Mouse (Mus musculus) layer of hippocampus, adult 9-10 months (tissue): ENCODE measurements at regions not wholly inside any gene's neighbourhood (a gene's known extent, or its start where the extent isn't known, plus 50 kb on each side); places are given as distances from the start of the nearest gene placed in this dataset.

Experiments
- DNase-seq: peaks from one replicate; pipeline ENCODE4 v3.0.0; 2022; ENCODE audit warnings: low spot score

- no peak for DNase-seq
These were observed 292.4 kb downstream of the Cd47 start for GRCm38 (mm10) chr16:50092780-50093179.

- DNase-seq, result no peak
These were observed 295.7 kb downstream of the Cd47 start for GRCm38 (mm10) chr16:50095858-50096551.

- no peak for DNase-seq
These were observed 296.2 kb downstream of the Cd47 start for GRCm38 (mm10) chr16:50096563-50096962.

GRCm38 (mm10) chr16:50103340-50103739 lies 303.0 kb downstream of the Cd47 start:
- no peak for DNase-seq

- no peak for DNase-seq
These were observed 314.0 kb downstream of the Bbx start for GRCm38 (mm10) chr16:50118150-50118549.

- no peak for DNase-seq
These were observed 309.7 kb downstream of the Bbx start for GRCm38 (mm10) chr16:50122460-50122859.

GRCm38 (mm10) chr16:50124646-50125045 lies 307.5 kb downstream of the Bbx start:
- no peak for DNase-seq

GRCm38 (mm10) chr16:50125564-50125963 lies 306.6 kb downstream of the Bbx start:
- no peak for DNase-seq

- DNase-seq, result no peak
These were observed 300.8 kb downstream of the Bbx start for GRCm38 (mm10) chr16:50131406-50131805.
